Mouse (Mus musculus) heart, adult 8-10 months (tissue): ENCODE results near the gene Abcc10. TPM values are rescaled to one million over a fixed set of nuclear protein-coding genes. Genes with fewer than 3 reads are reported as not detected.
A peak's percentile ranks its signal among the peaks of the same experiment; 100 is the strongest.

Experiments
- DNase-seq: peaks from one replicate; pipeline ENCODE4 v3.0.0; 2022; ENCODE audit warnings: low spot score
- total RNA-seq, 4 experiments: library from RNA; stranded (reverse); gene quantifications; 2 replicates each; pipeline ENCODE4 v1.2.4; 2022

The Abcc10 gene
- total RNA-seq: 1 to 10 TPM; 3.2 to 5.2 (median 4.1) TPM

DNA sequence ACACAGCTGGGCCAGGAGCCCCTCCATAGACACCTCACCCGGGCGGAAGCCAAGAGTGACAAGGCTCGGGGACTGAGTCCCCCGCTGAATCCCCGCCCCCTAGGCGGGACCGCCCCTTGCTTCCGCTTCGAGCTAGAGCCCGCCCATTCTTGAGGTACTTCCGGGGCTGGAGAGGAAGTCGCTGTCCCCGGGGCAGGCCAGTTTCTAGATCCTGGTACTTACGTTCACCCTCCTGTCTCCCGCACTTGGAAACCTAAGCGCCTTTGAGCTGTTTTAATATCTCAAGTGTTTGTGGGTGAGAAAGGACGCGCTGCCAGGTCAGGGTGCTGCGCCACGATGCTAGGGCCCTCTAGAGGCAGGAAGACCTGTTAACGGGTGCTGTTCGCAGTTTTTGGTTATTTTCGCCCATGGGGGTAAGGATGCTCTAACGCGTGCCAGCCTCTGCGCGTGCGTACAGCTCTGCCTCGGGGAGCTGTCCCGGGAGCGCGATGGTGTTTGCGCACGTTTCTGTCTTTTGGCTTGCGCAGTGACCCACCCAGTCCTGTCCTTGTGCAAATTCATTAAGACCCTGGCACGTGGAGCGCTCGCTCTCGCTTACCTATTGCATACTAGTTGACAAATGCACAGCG, at the start of gene Abcc10:
Abcc10 (minus strand) TSS at position 447 of the 629 bp plus-strand sequence.
- DNase-seq: peak; percentile 99

DNA sequence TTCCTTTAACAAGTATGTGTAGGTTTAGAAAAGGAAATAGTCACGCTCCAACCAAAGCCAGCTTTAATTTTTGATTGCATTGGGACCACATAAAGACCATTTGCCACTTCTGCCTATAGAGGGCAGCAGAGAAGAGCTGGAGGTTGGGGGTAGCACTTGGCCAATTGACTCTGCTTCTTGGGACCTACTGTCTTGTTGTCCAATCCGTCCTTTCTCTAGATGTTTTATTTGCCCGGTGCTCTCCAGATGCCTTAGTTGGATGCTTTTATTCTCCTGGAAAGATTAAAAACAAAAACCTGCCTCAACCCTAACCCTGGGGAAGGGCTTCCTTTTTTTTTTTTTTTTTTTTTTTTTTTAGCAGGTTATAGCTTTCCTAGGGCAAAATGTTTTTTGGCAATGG, 43.6 kb upstream of the Abcc10 start:
- no peak for DNase-seq

DNA sequence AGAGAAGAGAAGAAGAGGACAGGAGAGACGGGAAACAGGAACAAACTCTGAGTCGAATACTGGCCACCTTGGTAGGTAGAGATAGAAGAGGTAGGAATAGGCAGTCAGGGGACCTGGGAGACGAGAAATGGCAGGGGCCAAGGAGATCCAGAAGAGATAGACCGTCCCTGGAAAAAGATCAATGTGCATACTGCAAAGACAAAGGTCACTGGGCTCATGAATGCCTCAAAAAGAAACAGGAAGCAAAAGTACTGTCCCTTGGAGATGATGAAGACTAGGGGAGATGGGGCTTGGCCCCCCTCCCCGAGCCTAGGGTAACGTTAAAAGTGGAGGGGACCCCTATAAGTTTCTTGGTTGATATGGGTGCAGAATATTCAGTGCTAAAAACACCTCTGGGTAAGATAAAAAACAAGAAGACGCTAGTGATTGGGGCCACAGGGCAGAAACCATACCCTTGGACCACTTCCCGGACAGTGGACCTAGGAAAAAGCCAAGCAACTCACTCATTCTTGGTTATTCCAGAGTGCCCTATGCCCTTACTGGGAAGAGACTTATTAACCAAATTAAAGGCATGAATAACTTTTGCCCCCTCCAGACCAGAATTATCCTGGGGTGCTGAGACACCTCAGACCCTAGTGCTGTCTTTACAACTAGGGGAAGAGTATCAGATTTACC, 23.0 kb upstream of the Abcc10 start:
- DNase-seq: no peak

DNA sequence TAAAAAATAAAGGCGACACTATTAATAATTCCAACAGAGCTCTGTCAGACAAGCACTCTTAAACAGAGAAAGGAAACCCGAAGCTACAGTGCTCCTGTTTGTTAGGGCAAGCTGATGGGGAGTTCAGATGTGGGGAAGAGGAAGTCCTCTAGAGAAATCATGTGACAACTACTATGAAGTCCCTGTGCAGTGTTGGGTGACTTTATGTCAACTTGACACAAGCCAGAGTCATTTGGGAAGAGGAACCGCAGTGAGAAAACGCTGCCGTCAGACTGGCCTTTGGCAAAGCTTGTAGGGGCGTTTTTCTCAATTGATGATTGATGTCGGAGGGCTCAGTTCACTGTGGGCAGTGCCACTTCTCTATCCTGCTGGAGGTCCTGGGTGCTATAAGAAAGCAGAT, 13.1 kb upstream of the Abcc10 start:
- DNase-seq: no peak

DNA sequence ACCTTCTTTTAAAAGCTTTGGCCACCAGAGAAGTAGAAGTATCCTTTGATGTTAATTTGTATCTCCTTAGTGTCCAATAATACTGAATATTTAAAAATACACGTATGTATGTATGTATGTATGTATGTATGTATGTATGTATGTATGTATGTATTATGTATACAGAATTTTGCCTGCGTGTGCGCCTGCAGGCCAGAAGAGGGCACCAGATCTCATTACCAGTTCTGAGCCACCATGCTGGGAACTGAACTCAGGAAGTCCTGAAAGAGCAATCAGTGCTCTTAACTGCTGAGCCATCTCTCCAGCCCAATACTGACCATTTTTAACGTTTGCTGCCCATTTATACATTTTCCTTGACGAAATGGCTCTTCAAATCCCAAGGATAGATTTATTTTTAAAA, 8.3 kb upstream of the Abcc10 start:
- no peak for DNase-seq

DNA sequence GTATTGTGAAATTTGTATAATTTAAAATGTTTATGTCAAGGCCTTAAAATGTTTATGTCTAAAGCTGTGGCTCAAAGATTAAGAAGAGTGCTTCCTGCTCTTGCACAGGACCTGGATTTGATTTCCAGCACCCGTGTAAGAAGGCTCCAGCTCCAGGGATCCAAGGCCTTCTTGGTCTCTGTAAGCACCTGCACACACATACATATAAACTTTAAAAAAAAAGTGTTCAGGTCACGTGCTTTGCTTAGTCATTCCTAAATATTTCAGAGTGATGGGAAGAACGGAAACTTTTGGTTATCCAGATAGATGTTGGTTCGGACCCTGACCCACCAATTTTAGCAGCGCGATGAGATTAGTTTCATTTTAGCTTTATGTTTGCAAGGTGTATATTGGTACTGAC, 571 bp upstream of the Abcc10 start:
- DNase-seq: no peak

DNA sequence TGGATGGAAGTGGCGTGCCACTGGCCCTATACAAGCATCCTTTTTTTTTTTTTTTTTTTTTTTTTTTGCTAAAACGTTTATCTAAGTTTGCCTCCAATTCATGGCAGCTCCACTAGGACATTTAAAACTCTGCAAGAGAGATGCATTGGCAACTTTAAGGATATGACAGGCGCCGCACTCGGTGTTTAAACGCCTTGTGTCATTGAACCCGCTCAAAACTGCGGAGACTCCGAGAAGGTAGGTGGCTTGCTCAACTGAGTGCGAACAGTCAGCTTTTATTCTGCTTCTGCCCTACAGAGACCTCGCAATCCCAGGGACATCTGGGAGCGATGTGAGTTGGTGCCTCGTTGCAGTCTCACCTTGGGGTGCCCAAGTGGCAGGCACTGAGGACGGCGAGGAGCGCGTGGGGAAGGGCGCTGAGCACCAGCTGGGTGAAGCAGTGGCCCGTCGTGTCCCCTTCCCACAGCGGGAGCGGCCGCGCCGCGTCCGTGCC, 693 bp downstream of the Abcc10 start:
- no peak for DNase-seq

DNA sequence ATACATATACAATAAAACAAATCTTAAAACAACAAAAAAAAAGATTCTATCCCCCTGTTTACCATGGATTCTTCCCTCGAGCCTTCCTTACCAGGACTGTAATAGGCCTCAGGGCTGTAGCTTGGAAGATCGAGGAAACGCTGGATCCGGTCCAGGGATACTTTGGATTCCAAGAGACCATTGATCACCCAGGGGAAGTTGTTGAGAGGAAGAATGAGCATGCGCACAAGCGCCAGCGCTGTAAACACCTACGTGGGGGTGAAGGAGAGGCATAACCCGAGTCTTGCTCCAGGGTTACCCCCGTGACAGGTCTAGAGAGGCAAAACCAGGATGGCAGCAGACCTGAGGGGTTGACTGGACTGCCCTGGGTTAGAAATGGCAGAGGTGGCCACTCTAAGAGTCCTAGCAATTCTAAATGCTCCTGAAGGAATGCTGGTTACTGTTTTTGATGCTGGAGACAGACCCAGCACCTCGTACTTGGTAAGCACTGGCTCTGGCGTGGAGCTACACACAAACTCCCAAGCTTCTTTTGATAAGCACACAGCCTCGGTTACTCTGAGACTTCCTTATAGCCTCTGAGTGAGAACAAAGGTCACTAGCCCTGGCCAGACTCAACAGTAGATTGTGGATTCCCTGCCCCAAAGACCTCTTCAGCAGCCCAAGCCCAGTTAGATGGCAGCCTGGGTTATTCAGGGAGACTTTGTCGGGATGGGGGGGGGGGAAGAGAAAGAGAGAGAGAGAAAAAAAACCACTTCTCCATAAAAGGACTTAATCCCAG, 5.9 kb downstream of the Abcc10 start:
- no peak for DNase-seq

DNA sequence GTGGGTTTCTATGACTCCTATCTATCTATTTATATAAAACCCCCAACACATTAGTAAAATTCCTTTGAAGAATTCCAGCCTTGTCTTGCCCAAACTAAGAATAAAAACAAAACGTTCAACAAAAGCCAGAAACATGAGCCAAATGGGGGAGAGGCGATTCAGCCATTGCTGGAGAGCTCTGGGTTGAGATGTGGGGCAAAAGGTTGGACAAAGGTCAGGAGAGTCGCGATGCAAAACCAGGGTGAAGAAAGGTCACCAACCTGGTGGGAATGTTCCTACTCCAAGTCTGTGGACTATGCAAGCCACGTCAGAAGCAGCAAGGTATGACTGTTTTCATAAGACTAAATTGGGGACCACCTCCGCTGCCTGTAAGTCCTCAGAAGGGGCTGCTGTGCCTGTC, 7.7 kb downstream of the Abcc10 start:
- DNase-seq: no peak

DNA sequence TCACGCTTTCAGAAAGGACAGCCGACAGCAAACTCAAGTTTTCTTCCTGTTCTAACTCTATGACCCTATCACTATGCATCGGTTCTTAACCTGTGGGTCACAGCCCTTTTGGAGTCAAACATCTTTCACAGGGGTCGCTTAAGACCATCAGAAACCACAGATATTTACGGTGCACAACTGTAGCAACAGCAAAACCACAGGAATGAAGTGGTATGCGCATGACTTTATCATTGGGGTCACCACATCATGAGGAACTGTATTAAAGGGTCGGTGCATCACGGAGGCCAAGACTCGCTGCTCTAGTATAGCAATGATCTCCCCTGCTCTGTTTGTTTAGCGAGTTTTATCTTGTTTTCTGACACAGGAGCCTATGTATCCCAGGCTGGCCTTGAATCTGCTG, 12.3 kb downstream of the Abcc10 start:
- DNase-seq: no peak

DNA sequence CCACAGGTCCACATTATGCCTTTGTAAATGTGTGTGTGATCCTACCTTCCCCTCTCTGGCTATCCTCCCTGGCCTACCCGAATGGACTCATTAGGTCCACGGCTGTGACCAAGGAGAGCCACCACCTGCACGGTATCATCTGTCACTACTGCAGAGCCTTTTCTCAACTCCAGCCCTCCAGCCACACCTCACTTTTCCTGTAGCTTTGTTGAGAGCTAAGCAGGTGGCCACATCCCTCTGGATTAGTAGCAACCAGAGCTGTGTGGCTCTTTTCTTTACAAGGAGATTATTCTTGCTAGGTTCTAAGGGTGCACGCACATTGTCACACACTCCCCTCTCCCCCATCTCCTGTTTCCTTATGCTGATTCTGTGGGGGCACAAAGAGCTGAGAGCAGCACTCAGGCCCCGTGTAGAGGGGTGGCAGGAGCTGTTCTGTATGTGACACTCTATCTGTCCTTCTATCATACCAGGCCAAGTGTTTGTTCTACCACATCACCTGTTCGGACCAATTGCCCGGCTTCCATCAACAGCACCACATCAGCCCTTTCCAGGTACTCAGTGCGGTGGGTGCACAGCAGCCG, 14.9 kb downstream of the Abcc10 start:
- DNase-seq: no peak

DNA sequence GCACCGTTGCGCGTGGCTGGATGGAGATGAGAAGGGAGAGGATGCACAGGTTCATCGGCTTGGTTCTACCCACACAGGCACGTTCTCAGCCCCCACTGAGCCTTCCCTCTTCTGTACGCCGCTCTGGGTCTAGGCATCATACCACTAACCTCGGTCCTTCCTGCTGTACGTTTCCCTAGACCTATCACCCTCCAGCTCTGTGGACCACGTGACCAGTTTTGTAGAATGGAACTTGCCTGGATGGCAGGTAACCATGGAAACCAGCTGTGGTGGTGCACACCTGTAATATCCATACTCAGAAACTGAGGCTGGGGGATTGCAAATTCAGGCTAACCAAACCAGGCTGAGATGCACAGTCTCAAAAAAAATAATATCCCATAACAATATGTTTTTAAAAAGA, 17.6 kb downstream of the Abcc10 start:
- no peak for DNase-seq

DNA sequence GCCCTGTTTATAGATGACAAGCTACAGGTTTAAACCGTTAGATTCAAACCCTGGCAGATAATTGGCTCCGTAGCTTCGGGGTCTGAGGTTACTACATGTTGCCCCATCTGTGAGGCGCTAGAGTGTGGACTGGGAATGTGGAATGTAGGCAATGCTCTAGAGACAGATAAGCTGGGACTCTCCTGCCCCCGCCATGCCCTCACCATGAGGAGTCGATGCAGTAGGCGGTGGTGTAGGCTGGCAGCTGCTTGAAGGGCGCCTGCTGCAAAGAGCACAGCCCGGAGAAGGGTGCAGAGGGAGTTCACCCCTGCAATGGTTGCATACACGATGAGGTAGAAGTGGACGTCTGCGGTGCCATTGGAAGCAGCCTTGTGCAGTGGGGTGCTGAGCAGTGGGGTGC, 18.3 kb downstream of the Abcc10 start:
- DNase-seq: no peak

DNA sequence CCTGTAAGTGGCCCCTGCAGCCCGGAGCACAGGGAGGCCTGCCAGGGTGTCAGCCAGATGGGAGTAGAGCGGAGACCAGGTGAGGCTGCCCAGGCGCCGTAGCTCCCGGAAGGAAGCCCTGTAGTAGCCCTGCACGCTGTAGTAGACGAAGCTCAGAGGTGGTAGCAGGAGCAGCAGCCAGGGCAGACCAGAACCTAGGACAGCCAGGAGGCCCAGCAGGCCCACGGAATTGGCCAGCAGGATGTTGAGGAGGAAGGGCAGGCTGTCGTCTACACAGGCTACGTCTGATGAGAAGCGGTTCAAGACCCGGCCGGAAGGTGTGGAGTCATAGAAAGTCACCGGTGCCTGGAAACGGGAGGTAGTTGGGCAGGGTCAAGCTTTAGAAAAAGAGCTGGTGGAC, 21.2 kb downstream of the Abcc10 start:
- no peak for DNase-seq

DNA sequence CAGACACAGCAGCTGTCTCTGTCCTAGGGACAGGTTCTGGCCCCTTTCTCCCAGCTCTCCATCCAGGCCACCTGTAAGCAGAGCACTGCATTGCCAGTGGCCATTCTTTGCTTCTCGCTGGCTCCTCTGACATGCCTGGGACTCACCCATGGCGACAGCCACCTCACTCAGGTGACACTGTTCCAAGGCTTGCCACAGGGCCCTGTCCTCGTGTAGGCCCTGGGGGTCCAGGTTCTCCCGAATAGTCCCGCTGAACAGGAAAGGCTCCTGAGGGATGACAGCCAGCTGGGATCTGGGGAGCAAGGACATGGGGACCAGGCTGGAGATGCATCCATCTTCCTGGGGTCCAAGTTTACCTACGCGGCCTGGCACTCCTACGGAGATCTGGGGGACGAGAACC, 24.0 kb downstream of the Abcc10 start:
- DNase-seq: no peak

DNA sequence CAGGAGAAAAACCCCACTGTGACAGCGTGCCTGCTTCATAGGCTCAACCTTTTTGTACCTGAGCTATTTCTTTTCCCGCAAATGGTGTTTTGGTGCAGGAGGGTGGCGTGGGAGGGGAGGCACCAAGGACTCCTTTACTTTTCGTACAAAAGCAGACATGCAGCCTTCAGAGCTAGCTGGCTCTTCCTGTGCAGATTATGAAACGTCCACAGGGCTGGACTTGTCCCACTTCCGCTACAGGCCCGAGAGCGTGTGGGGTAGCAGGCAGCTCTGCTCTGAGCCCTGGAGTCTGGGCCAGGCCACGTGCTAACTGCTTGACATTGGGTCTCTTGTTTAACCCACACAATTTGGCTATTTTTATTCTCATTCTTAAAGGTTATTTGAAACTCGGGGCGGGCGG, 26.3 kb downstream of the Abcc10 start:
- no peak for DNase-seq

DNA sequence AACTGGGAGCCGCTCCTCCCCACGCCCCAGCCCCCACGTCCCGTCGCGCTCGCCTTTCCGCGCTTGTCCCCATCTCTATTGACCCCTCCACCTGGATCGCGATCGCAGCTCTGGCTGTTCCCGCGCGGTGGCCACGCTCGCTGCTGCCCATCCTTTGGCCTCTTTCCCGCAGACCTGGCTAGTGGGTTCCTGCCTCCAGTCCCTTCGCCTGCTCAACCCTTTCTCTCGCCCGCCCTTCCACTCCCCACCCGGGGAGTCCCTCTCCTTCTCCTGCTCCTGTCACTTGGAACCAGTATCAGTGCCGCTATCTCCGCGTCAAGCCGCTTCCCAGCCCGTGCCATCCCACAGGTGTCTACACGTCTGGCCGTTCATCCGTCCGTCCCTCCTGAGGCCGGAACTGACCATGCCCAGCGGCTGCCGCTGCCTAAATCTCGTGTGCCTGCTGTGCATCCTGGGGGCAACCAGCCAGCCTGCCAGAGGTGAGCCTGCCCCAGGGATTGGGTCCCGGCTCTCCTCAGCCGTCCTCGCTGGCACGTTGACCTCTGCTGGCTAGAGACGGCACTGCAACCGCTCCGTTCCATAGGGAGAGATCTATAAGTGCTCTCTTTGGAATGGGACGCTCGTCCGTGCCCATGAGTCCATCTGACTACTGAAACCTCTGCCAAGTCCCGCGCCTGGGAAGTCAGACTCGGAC, 29.8 kb downstream of the Abcc10 start:
- DNase-seq: peak; percentile 76

DNA sequence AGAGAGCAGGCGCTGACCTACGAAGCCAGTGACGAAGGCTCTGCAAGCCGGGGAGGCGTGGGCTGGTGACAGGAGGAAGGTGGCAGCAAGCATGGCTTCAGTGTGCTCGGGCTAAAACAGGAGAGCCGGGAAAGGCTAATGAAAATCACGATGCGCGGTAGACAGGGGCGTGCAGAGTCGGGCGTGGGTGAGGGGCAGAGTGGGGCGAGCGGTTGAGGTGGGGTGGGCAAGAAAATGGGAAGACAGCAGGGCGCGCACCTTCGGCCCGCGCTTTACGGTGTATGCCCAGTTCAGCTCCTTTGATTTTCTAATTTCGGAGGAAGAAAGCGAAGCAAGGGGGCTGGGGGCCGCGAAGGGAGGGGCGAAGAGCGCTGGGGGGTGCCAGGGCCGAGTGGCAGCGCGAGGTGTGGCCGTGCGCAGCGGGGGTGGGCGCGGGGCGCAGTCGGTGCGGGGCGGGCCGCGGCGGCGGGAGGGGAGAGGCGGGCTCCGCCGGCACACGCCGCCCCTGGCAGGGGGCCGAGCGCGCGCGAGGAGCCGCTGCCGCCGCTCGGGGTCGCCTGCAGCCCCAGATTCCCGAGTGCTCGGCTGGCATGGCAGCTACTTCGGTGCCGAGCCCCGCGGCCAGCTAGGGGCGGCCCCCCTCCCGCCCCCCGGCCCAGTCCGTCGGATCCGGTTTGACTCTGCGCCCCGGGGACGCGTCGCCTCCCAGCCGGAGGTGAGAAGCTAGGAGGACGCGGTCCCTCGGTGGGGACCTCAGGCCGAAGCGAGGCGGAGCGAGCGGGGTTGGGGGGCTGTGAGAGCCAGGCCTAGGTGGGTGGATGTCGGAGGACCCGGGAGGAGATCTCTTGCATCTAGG, 30.6 kb downstream of the Abcc10 start, which contains the start of gene Dlk2:
Dlk2 (plus strand) TSS at position 58 of the 856 bp plus-strand sequence.
- DNase-seq: no peak

DNA sequence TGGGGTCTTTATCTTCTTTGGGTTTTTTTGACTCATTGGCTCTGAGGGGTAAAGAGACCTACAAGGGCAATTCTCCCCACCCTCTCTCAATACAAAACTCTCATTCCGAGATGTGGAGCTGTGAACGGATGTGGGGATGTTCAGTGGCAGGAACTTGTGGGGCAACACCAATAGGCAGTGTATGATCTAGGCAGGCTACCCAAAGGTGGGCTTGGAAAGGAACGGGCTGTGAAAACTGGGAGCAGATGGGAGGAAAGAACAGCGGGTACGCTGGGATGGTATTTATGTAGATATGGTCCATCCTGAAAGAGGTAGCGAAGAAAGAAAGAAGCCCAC, 31.2 kb downstream of the Abcc10 start:
- DNase-seq: no peak

DNA sequence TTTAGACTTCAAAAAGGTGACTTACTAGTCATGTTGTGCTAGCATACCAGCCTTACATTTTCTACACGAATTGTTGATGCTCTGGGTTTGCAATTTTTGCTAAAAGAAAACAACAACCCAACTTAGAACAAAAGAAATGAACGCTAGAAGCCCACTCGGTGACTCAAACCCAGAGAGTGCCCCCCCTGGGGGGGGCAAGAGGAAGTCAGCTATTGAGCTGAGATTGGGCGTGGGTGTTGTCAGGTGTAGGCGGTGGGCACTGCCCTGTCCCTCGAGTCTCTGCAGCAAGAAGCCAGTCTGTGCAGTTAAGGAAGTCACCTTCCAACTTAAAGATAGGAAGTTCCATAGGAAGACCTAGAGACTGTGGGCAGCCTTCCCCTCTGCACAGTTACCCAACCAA, 31.6 kb downstream of the Abcc10 start:
- DNase-seq: no peak

DNA sequence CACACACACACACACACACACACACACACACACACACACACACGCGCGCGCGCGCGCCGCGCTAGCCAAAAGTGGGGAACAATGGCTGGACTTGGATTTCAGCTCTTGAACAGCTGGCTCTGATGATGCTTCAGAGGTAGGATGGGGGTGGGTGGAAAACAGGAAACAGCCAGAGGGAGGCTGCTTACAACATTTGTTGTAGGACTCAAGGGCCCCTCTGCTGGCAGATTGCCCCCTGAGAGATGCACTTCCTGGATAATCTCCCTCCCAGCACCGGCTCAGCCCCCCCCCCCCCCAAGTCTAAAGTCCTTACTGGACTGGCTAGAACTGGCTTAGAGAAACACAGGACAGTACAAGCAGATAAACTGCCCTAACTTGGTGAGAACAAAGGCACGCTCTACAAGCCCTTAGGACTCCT, 40.5 kb downstream of the Abcc10 start:
- DNase-seq: peak; percentile 74
